Mouse (Mus musculus) thymus, postnatal 10 days (tissue): ENCODE data around the gene Atxn1.

Source experiments
- DNase-seq, 2 experiments: peaks; one replicate each; pipeline ENCODE4 v3.0.0; 2021; ENCODE audit warnings: low spot score in 2 of 2

Gene Atxn1

DNA sequence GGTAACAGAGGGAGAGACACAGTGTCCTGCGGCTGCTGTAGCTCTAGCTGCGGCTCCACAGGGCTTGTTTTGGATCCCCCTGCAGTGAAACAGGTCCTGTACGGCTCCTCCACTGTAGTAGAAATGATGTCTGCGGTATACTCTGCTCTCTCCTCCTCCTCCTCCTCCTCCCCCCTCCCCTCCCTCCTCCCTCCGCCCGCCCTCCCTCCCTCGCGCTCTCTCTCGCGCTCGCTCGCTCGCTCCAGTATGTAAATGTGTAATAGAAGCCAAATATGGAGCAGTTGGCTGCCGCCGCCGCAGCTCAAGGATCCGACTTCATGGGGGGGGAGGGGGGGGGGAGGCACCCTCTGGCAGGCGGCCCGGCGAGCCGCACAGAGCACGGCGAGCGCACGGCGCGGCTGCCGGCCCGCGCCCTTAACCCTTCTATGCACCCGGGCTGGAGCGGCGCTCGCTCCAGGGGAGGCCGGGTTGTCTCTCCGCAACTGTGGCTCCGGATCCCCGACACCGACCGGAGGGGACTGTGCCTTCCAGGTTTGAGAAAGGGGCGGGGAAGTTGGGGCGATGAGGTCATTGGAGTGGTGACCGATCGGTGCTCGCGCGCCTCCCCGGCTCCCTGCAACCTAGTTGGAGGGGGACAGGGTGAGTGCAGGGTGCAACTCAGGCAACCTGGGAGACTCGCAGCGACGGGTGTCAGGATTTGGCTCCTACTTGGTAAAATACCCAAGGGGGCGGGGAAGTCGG lies at the start of gene Atxn1:
Gene Atxn1, minus strand, starts transcription at position 156 of the 741 bp plus-strand sequence.
- DNase-seq: peak; percentile 29 to 34

DNA sequence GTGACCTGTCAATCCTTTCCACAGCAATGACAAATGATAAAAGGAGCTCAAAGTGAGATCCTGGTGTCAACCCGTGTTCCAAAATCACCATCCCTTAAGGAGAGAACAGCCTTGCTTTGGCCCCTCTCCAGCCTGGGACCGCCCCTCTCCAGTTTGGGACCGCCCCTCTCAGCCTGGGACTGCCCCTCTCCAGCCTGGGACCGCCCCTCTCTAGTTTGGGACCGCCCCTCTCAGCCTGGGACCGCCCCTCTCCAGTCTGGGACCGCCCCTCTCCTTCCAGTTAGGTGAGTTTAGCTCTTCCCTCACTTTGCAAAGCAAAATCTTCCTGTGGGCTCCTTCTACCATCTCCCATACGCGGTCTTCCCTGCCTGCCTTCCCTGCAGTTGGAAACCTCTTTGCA lies 46.4 kb upstream of the Atxn1 start:
- no peak for DNase-seq

DNA sequence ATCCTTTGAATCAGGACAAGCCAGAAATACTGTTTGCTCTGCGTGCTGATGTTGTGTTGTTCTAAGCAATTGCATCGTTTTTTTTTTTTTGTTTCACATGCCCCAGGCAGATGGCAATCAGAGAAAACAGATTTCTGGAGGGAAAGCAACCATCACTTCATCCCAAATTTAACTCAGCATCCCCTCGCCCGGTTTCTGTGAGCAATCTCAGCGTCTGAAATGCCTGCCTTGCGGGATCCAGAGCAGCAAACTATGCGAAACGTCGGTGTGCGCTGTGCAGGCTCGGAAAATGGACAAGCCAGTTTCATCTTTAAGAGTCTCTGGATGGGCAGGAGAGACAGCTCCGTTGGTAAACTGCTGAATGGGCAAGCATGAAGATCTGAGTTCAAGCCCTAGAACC lies 45.3 kb upstream of the Atxn1 start:
- no peak for DNase-seq

DNA sequence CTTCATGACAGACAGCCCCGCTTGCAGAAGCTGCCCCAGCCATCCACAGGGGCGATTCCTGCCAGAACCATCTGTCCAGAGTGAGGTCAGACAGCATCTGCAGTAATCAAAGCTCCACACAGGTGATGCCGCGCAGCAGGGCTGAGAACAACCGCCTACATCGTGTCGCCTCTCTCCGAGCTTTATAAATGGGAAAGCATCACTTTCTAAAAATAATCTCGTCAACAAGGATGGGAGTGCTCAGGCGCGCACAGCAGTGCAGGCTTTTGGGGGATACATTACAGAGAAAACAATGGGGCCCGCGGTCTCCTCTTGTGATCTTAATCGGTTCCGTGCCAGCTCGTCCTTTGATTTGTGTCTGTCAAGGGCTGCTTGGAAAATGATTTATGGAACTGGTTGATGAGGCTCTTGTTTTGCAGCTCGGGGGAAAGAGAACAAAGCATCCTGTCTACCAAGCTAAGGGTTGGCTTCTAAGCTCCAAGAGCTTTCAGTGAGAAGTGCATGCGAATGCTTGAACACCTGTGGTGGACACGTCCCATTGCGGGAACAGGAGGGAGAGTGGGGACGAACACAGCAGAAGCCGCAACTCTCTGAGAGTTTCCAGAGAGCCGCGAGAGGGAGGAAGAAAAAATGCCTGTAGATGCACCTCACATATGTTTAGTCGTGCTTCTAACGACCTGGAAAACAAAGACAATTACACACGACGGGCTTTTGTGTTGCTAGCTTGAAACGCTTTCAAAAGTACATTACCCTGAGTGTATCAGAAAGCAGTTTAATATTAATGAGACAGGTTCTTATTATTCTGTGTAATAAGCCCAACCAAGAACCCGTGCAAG lies 44.2 kb upstream of the Atxn1 start:
- DNase-seq: no peak

DNA sequence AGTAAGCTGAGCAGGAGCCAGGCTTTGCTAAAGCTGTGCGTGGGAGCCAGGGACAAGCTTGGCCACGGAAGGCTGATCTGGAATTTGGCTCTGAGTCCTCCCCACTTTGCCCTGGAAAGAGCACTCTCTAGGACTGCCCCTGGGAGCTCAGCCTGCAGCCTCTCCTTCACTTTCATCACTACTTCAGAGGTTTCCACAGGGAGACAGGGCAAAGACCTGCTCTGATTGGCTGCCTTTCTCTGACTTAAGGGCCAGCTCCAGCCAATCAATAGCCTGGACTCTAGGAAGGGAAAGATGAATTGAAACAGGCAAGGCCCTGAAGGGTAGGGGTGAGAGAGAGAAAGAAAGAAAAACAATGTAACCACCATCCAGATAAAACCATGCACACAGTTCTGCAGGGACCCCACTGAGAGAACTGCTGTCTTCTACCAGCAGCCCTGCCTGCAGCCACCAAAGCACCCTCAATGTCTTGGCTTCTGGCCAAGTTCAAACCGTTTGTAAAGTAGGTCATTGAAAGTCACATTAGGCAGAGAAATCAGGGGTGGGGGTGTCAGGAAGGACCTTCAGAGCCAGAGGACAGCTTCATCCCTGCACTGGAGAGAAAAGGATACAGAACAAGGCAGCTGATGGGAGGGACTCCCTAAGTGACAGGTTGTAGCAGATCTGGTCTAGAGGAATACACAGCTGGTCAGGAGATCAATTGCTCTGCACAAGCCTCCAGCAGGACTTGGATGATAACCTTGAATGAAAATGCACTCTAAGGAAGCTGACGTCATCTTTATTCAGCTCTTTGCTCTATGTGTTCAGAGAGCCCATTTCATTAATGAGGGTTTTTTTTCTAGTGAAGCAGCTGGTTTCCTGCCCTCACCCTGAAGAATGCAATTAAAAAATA lies 41.6 kb upstream of the Atxn1 start:
- no peak for DNase-seq

DNA sequence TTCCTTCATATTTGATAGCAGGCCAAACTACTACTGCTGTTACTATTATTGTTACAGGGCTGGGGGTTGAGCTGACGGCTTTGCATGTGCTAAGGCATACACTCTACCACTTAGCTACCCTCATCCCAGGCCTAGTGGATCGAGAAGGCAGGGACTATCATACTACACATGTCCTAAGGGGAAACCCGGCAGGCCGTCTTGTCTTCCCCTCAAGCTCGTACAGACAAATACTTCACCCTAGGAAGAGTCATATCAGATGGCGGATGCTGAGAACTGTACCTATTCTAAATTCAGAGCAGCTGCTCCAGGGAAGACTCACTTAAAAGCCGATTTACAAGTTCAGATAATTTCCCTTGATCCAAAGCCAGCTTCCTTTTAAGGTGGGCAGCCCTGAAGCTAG lies 40.8 kb upstream of the Atxn1 start:
- DNase-seq: no peak

DNA sequence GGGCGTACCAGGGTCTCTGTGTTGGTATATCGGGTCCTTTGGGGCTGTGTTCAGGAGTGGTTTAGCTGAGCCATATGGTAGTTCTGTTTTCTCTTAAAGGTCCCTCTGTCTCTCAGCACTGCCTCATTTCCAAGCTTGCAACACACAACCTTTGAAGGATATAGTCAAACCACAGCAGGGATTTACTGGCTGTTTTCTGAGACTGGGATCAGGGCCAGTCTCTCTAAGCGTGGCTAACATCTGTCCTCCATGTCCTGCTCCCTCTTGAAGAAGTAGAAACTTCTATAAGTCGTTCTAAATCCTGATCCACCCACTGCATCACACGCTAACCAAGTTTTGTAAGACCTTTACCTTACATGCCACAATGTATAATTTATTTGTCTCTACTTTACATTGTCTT lies 36.5 kb upstream of the Atxn1 start:
- no peak for DNase-seq

DNA sequence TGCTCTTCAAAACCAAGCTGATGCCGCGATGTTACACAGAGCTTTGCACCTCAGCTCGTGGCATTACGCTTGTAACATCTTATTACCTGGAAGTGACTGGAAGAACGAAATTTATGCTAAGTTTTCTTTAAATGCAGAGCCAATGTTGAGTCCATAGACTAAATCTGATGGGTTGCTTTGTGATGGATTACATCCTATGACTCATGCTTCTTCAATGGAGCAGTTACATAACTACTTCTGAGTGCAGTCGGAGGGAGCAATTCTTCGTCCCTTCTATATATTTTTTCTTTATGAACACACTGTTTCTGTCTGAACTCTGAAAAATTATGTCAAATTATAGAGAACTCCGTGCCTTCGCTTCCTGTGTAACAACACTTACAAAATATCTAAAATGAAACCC lies 28.1 kb upstream of the Atxn1 start:
- DNase-seq: no peak

DNA sequence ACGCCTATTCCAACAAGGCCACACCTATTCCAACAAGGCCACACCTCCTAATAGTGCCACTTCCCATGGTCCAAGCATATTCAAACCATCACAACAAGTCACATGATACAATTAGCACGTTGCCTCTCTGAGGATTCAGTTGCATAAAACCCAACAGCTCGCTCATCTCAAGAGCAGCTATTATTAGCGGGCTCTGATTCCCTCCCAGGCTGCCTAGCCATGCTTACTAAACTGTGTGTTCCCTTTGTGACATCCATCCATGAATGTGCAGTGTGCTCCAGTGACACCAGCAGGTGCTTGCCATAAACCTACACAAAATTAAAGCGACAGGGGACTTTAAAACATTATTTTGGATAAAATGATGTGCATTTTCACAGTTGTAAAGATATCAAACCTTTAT lies 25.7 kb upstream of the Atxn1 start:
- no peak for DNase-seq

DNA sequence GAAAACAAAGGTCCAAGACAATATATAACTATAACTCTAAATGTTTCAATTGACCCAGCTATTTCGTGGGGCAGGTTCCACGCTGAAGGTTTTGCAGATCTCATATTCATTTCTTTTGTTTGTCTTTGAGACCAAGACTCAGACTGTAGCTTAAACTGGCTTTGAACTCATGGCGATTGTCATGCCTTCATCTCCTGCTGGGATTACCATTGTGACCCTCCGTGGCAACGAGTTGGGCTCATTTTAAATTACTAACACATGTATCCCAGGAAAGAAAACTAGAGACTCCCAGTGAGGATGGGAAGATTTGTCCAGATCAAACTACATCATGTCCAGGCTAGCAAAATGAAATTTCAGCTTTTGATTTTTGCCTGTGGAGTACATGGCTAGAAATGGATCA lies 14.4 kb upstream of the Atxn1 start:
- DNase-seq: no peak

DNA sequence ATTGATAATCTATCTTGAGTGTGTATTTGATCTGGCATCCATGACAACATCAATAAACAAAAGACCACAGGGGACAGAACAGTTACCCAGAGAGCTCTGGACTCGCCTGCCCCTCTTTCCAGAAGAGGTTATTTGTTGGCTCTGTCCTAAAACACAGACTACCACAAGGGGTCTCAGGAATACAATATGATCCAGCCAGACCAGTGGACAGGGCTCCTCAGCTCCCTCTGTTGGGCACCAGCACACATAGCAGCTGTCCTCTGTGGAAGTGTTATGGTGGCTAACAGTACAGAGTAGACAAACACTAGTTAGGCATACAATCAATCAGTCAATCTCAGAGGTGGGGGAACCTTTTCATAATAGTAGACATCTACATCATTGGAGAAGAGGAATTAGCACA lies 12.1 kb upstream of the Atxn1 start:
- DNase-seq: peak in 1 of 2 experiments; percentile 60

DNA sequence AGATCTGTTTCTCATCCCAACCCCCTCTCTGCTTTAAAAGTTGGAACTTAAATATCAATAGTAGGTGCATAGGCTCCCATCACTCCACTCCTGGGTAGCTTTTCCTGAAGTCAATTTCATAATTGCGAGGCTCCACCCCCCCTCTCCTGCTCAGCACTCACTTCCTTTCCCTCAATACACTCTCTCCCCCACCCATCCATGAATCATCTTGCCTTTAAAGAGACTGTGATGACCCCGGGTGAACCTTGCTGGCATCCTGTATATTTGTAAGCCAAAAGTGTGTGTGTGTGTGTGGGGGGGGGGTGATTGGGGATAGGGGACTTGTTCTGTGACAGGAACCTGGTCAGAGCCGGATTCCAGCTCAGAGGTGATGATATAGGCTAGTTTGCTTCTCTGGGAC lies 9.8 kb upstream of the Atxn1 start:
- no peak for DNase-seq

DNA sequence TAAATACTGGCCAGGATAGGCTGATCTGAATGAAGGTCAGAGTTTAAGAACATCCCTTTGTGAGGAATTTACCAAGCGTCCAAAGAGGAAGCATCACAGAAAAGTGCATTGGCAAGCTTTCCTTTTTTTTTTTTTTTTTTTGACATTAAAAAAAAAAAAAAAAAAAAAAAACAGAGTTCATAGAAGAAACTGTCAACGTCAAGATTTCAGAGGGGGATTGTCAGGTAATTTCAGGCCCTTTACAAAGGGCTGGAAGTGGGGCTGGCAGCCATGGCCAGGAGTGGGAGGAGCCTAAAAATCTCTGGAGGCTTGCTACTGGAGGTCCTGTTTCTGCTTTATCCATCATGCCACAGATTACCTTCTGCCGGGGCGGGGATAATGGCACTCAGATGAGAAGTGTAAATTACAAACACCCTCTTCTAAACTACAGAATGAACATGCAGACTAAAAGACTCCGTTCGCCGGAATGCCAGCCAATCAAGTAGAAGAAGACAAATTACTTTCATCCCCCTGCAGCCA lies 9.2 kb upstream of the Atxn1 start:
- no peak for DNase-seq

DNA sequence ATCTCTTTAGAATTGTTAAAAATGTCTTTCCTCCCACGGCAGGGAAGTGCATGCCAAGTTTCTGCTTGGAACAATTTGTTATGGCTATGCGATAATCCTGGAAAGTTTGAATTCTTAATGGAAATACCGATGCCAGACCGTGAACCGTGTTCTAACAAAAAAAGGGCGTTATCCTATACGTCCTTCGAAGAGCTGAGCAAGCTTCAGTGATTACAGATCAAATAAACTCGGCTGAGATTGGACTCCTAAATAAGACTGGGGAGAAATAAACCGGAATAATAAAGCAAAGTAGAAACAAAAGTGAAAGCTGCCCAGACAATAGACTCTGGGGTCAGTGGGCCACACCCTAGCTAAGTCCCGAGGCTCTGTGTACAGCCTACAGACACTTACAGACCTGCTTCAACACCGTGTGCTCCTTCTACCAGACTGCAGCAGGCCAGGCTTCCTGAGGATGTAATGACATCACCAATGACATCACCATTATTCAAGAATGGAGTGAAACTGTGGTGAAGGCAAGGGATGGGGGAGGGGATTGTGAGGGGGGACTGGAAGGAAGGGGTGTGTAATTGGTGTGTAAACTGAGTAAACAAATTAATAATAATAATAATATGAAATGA lies 6.2 kb upstream of the Atxn1 start:
- no peak for DNase-seq

DNA sequence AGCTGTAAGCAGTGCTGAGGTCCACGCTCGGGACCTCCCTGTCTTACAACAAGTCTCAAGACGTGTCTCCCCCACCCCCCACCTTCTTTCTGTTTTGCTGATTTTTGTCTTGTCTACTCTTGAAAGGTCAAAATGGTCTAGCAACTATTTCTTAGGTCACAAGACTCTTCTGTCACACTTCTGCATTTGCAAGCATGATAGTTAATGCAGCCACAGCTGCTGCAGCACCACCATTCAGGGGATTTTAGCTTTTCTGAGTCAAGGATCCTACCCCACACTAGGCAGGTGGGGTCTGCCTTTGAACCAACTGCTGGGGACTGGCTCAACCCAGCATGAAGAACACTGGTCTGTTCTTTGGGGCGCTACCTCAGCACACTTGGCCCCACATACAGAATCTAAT lies 3.4 kb upstream of the Atxn1 start:
- no peak for DNase-seq

DNA sequence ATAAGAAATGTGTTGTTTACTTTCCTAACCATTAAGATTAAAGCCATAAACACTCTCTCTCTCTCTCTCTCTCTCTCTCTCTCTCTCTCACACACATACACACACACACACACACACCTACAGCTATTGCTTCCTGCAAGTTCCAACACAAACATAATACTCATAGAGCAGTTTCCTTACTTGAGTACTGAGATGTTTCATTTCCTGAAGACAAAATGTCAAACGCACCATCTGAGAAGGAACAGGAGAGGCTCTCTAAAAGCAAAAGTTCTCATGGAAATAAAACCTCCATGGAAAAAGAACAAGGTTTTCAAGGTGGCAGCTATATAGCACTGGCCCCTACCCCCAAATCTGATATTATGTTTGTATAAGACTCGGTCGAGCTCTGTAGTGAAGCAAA lies 2.6 kb upstream of the Atxn1 start:
- no peak for DNase-seq

DNA sequence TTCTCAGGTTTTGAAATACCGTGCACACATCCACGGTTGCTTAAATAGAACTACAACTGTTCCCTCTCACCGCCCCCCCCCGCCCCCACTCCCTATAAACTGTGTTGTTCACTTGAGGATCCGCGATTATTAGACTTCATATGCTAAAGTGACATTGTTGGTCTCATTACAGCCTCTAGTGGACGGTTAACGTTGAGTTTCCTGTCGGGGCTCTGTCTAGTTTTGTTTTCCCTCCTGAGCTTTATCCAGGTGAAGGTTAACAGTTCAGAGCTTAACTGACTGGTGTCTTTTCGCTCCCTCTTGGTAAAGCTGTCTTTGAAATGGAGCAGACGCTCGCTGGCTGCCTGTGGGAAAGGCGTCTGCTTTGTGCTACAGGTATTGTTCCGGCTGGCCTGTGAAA lies 1.8 kb upstream of the Atxn1 start:
- no peak for DNase-seq

DNA sequence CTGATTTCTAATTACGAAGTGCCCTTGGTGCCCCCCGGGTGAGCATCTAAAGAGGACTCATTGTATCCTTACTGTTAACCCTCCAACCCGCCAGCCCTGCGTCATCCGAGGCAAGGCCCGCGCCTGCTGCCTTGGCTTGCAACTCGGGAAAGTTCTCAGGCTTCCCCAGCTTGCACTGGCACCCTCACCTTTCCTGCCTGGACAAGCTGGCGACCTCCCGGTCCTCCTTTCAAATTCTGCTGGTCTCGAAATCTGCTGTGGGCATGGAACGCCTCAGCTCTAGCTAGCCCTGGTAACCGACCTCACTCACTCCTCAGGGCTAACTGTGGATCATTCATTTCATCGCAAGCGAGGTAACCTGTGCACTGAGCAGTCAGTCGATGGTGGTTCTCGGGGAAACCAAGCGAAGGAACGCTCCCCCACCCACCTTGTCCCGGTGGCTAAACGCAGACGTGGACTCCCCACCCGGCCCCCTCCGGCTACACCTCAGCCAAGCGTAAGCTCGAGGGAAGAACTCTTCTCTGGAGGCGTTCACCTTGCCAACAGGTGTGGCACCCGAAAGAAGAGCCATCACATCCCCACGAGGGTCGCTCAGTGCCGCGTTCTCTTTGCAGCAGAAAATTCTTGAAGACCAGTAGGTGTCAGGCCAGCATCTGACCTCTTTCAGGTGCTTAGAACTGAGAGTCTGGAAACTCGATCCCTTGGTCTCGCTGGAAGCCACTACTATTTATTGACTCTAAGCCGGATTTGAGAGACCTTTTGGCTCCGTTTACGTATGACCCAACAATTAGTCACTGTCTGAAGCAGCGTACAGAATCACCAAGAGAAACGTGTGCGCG lies 1.0 kb upstream of the Atxn1 start:
- no peak for DNase-seq

DNA sequence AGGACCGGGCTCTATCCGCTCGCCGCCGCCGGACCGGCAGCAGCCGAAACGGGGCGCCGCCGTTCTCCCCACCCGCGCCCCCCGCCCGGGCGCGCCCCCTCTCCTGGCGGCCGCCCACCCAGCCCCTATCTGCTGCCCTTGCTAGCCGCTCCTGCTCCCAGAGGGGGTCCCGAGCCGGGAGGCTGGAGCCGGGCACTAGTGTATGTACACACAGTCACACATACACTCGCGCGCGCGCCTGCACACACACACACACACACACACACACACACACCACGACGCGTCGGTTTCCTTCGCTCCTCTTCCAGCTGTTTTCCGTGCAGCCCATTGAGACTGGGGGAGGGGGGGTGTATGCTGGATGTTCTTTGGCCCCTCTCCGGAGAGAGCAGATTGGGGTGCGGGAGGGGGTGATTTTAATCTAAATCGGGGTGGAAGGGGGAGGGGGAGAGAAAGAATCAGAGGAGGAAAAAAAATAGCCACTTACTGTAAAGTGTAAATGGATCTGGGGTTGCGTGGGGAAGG lies 416 bp downstream of the Atxn1 start:
- peak in 1 of 2 experiments; percentile 39 for DNase-seq
